Mouse (Mus musculus) spleen, postnatal 10 days (tissue): ENCODE data around the gene Ctnna3.

ENCODE experiments used
- DNase-seq, 2 experiments: peaks; one replicate each; pipeline ENCODE4 v3.0.0; 2021 to 2022; ENCODE audit warnings: low spot score in 2 of 2

Ctnna3 gene

GRCm38 (mm10) chr10:63712530-63712929, 282.6 kb downstream of the Ctnna3 start:
- no peak for DNase-seq

GRCm38 (mm10) chr10:63714151-63714550, 284.3 kb downstream of the Ctnna3 start:
- DNase-seq = no peak

- no peak for DNase-seq
These were observed 339.0 kb downstream of the Ctnna3 start for GRCm38 (mm10) chr10:63768871-63769270.

GRCm38 (mm10) chr10:63771656-63772055, 341.8 kb downstream of the Ctnna3 start:
- no peak for DNase-seq

- no peak for DNase-seq
These were observed 342.2 kb downstream of the Ctnna3 start for GRCm38 (mm10) chr10:63772074-63772473.

GRCm38 (mm10) chr10:63781948-63782347, 352.1 kb downstream of the Ctnna3 start:
- no peak for DNase-seq

GRCm38 (mm10) chr10:63784808-63785535, 355.1 kb downstream of the Ctnna3 start:
- no peak for DNase-seq

- no peak for DNase-seq
These were observed 356.5 kb downstream of the Ctnna3 start for GRCm38 (mm10) chr10:63786390-63786789.

- DNase-seq = no peak
These were observed 374.0 kb downstream of the Ctnna3 start for GRCm38 (mm10) chr10:63803909-63804308.

- DNase-seq = no peak
These were observed 375.7 kb downstream of the Ctnna3 start for GRCm38 (mm10) chr10:63805551-63805950.

GRCm38 (mm10) chr10:63806254-63806653, 376.4 kb downstream of the Ctnna3 start:
- DNase-seq = no peak

GRCm38 (mm10) chr10:63810043-63810617, 380.2 kb downstream of the Ctnna3 start:
- DNase-seq = no peak

GRCm38 (mm10) chr10:63839011-63839410, 409.1 kb downstream of the Ctnna3 start:
- DNase-seq = no peak

- DNase-seq = no peak
These were observed 422.0 kb downstream of the Ctnna3 start for GRCm38 (mm10) chr10:63851946-63852345.

GRCm38 (mm10) chr10:63869123-63869522, 439.2 kb downstream of the Ctnna3 start:
- no peak for DNase-seq

GRCm38 (mm10) chr10:63880462-63880903, 450.6 kb downstream of the Ctnna3 start:
- DNase-seq = no peak

GRCm38 (mm10) chr10:63886449-63887088, 456.7 kb downstream of the Ctnna3 start:
- DNase-seq = no peak

- DNase-seq = no peak
These were observed 464.7 kb downstream of the Ctnna3 start for GRCm38 (mm10) chr10:63894612-63895011.

- DNase-seq = no peak
These were observed 470.0 kb downstream of the Ctnna3 start for GRCm38 (mm10) chr10:63899891-63900290.

- DNase-seq = no peak
These were observed 479.0 kb downstream of the Ctnna3 start for GRCm38 (mm10) chr10:63908878-63909277.

GRCm38 (mm10) chr10:63927334-63927733, 497.4 kb downstream of the Ctnna3 start, which contains the start of gene Gm10118:
Gm10118 (minus strand) TSS chr10:63927434.
- no peak for DNase-seq

- no peak for DNase-seq
These were observed 504.0 kb downstream of the Ctnna3 start for GRCm38 (mm10) chr10:63933946-63934345.

GRCm38 (mm10) chr10:63945534-63945933, 515.6 kb downstream of the Ctnna3 start:
- DNase-seq = no peak
